Mouse (Mus musculus): ENCODE results near the gene Itpr2.

DNA sequence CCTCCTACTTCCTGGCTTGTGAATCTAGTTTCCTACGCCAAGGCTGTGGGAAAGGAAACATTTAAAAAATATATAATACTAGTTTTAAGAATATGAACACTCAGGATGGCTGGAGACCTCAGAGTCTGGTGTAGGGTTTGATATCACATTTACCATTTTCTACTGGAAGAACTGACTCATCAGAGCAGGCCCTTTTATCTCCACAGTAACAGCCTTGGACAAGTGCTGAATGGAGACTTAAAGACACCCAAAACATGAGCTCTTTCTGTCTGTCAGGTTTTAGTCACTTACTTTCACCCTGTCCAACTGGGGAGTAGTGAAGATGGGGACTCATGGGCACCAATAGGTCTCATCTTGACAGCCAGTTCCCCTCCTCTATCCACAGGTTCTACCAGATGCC is 430.1 kb downstream of the Itpr2 start:
- TF ChIP-seq POLR2A (IDR thresholded peaks at IDR 0.05; ENCODE audit: low read depth, low read length) (no peak), CTCF (IDR thresholded peaks at IDR 0.05; ENCODE audit: extremely low read depth, insufficient read length, insufficient replicate concordance, low read depth, low read length) (no peak)
